Mouse (Mus musculus) testis, adult 2 months (tissue): ENCODE results near the gene Msmp.

ENCODE experiments used
- CTCF ChIP-seq: fragments of 200-500 bp; IDR thresholded peaks from 2 replicates; pipeline ENCODE4 v1.5.1; 2012; ENCODE audit warnings: low read depth, mild to moderate bottlenecking, inconsistent platforms, low read length, moderate library complexity; ENCODE audit not compliant: control insufficient read depth, insufficient read depth, insufficient replicate concordance
- POLR2A ChIP-seq: fragments of 200-500 bp; IDR thresholded peaks from 2 replicates; pipeline ENCODE4 v1.6.1; 2012; ENCODE audit warnings: low read depth, mild to moderate bottlenecking, inconsistent platforms, low read length, moderate library complexity; ENCODE audit not compliant: control insufficient read depth

DNA sequence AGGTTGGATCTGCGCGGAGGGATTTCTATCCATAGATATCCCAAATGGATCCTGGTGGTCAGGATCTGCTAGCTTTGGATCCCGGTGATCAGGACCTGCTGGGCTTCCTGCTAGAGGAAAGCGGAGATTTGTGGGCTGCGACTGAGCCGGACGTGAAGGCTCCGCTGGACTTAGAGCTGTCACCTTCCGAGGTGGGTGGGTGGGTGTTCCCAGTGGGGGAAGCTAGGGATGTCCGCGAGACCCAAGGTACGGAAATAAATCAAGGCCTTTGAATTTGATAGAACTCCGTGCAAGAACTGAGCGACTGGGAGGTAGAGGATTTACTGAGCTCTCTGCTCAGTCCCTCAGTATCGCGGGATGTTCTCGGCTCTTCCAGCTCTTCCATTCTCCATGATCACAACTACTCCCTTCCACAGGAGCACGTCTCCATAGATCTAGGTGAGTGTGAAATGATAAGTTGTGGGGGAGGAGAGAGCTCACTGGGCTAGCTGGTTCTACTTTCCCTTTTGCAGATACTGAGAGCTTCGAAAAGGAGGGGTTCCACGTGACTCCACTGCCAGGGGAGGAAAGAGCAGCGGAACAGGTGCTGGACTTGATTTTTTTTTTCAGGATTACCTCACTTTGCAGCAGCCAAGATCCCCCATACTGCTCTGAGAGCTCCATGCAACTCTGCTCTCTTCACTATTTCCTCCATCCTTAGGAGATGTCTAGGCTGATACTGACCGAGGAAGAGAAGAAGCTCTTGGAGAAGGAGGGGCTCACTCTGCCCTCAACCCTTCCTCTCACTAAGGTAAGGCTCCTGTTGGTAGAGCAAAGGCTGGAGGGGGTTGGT is 21.3 kb downstream of the Msmp start:
- TF ChIP-seq CTCF (no peak), POLR2A (no peak)
